Mouse (Mus musculus) CH12.LX (cell line): ENCODE measurements at regions not wholly inside any gene's neighbourhood (a gene's known extent, or its start where the extent isn't known, plus 50 kb on each side); places are given as distances from the start of the nearest gene placed in this dataset.

Experiments used
- BHLHE40 ChIP-seq: IDR thresholded peaks from 2 replicates; pipeline ENCODE4 v1.6.1; 2011; ENCODE audit warnings: mild to moderate bottlenecking, low read depth, low read length, improper control_type of control experiment
- CTCF ChIP-seq, 2 experiments: IDR thresholded peaks in 1 of 2; conservative IDR thresholded peaks in 1 of 2; 2 replicates each; pipeline ENCODE4 v1.5.1; 2011 to 2012; ENCODE audit warnings: low read depth in 2 of 2, low read length in 2 of 2, improper control_type of control experiment in 1 of 2, inconsistent platforms in 1 of 2, mild to moderate bottlenecking in 1 of 2, moderate library complexity in 1 of 2
- EP300 ChIP-seq: IDR thresholded peaks from 2 replicates; pipeline ENCODE4 v1.6.1; 2011; ENCODE audit warnings: low read length, improper control_type of control experiment
- MAFK ChIP-seq: IDR thresholded peaks from 2 replicates; pipeline ENCODE4 v1.6.1; 2011; ENCODE audit warnings: low read length, improper control_type of control experiment; ENCODE audit not compliant: insufficient replicate concordance
- MAX ChIP-seq: IDR thresholded peaks from 2 replicates; pipeline ENCODE4 v1.6.1; 2011; ENCODE audit warnings: low read length, improper control_type of control experiment
- USF1 ChIP-seq: IDR thresholded peaks from 2 replicates; pipeline ENCODE4 v1.6.1; 2014; ENCODE audit warnings: low read depth, mild to moderate bottlenecking, inconsistent platforms, low read length, improper control_type of control experiment
- USF2 ChIP-seq: conservative IDR thresholded peaks from 2 replicates; pipeline ENCODE4 v1.6.1; 2011; ENCODE audit warnings: low read depth, low read length, improper control_type of control experiment
- ZKSCAN1 ChIP-seq: IDR thresholded peaks from 2 replicates; pipeline ENCODE4 v1.6.1; 2012; ENCODE audit warnings: low read depth, inconsistent platforms, low read length, improper control_type of control experiment, borderline replicate concordance
- ZMIZ1 ChIP-seq: IDR thresholded peaks from 2 replicates; pipeline ENCODE4 v1.6.1; 2012; ENCODE audit warnings: low read depth, mild to moderate bottlenecking, inconsistent platforms, low read length, improper control_type of control experiment

DNA sequence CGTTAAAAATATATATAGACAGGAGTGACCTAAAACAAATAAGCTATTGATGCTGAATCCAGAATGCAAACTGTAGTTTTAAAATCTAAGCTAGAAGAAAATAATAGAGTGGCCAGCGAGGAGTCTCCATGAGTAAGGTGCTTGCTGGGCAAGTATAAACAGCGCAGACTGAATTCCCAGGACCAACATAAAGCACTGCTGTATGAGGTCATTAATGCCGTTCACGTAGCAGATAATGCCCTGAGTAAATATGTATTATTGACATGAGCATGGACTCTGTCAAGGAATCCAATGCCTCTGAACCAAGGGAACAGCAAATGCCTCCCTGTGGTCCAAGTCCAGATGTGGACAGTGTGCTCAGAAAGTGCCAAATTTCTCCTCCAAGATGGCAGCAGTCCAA lies 876.4 kb upstream of the Gpc5 start:
- no peak for TF ChIP-seq ZMIZ1
- TF ChIP-seq BHLHE40, result no peak
- TF ChIP-seq USF2, result no peak
- TF ChIP-seq EP300, result no peak
- no peak for TF ChIP-seq MAFK
- TF ChIP-seq USF1, result no peak
- TF ChIP-seq CTCF (conservative IDR thresholded peaks at IDR 0.05 in 1 of 2, IDR thresholded peaks at IDR 0.05 in 1 of 2; ENCODE audit: low read depth in 2 of 2, low read length in 2 of 2), result no peak
- TF ChIP-seq ZKSCAN1, result no peak
- TF ChIP-seq MAX, result no peak
